Mouse (Mus musculus) fibroblast of lung, adult 2 months (primary cell): Measurements from ENCODE around the gene Magohb.
"Not testable (repeated sequence)": the region's sequence is repeated elsewhere in the genome, so short reads cannot be mapped to it uniquely, and the experiment has no call there.

Experiments used
- DNase-seq: peaks from one replicate; pipeline ENCODE4 v3.0.0-alpha.2; 2011; ENCODE audit warnings: low read depth

The Magohb gene

DNA sequence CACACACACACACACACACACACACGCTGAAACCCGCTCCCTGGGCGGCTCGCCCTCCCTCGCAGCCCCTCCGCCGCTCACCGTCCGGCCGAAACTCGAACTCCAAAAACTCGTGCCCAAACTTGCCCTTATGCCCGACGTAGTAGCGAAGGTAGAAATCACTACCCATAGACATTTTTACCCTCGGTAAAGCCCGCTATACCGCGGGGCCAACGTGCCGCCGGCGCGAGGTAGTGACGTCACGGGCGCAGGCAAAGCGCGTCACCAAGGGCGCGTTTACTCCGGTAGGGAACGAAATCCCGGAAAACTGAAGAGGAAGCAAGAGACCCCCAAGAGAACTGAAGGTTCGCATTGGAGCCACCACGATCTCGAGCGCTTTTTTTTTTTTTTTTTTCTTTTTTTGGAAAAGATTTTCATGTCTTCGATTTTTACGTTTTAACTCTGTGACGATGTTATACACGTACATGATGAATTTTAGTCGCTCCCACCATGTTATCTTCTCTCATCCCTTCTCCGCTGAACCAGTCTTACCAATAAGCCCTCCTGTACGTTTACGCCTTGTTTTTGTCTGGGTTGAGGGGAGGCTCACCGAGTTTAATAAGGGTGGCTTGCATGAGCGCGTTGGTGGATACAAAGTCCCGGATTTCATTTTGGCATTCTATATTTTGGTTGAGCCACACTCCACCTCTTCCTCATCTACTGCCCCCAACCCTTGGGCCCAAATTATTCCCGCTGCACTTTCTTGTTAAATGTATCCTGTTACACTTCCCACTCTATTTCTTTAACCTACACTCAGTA is at the start of gene Magohb:
Gene Magohb (minus strand): TSS at position 254 of the 798 bp plus-strand sequence.
- peak; percentile 34 for DNase-seq

DNA sequence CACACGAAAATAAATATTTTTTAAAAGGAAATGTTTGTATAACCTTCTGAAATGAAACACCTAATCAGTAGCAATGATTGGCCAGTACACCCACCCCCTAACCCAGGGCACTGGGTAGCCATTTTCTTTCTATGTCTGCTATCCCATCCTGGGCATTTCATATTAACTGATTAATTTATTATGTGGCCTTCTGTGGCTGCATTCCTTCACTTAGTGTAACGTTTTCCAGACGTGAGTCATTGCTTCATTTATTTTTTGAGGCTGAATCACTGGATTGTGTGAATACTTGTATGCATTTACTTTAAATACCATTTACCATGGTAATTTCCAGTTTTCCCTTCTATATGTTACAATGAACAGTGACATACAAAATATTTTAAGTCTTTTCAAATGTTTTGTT is 47.0 kb upstream of the Magohb start:
- no peak for DNase-seq

DNA sequence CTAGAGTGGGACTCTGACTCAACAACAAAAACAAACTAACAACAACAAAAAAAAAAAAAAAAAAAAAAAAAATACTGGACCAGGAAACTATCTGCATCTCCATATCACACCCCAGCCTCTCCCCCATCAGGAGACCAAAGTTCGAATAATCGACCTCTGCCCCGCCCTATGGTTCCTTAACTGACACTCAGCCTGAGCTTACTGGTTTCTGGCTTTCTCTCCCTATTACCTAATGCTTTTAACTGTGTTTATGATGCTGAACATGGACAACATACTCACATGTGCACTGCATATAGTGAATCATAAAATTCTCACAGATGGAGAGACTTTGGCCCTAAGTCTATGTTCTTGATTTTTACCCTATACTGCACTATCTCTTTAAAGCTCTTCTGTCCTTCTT is 46.3 kb upstream of the Magohb start:
- DNase-seq: no peak

- DNase-seq: no peak
Observed at GRCm38 (mm10) chr6:131338787-131339186, 45.7 kb upstream of the Magohb start.

GRCm38 (mm10) chr6:131327076-131327475 is 34.0 kb upstream of the Magohb start:
- DNase-seq: no peak

- DNase-seq: no peak
Observed at GRCm38 (mm10) chr6:131321854-131322639, 29.0 kb upstream of the Magohb start.

- no peak for DNase-seq
Observed at GRCm38 (mm10) chr6:131316155-131317101, 23.4 kb upstream of the Magohb start.

DNA sequence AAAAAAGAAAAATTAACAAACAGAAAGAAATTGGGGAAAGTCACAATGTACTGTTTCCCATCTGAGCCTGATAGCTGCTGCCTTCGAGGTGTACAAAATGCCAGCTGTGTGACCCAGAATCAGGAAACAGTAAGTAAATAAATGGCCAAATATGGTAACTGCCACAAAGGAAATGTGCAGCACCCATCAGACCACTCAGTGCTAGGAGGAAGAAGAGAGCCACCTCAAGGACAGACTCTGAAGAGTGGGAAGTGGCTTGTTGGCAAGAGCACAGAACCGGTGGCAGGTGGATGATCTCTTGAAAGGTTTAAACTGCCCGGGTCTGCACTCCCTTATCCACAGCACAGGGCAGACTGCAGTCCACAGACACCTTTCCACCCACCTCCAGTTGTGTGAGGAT is 15.0 kb upstream of the Magohb start:
- DNase-seq: no peak

- DNase-seq: no peak
Observed at GRCm38 (mm10) chr6:131304776-131305175, 11.7 kb upstream of the Magohb start.

GRCm38 (mm10) chr6:131298531-131298930 is 5.5 kb upstream of the Magohb start:
- peak; percentile 39 for DNase-seq

- no peak for DNase-seq
Observed at GRCm38 (mm10) chr6:131294435-131295112, 1.5 kb upstream of the Magohb start.

GRCm38 (mm10) chr6:131293916-131294315 is 872 bp upstream of the Magohb start:
- no peak for DNase-seq

DNA sequence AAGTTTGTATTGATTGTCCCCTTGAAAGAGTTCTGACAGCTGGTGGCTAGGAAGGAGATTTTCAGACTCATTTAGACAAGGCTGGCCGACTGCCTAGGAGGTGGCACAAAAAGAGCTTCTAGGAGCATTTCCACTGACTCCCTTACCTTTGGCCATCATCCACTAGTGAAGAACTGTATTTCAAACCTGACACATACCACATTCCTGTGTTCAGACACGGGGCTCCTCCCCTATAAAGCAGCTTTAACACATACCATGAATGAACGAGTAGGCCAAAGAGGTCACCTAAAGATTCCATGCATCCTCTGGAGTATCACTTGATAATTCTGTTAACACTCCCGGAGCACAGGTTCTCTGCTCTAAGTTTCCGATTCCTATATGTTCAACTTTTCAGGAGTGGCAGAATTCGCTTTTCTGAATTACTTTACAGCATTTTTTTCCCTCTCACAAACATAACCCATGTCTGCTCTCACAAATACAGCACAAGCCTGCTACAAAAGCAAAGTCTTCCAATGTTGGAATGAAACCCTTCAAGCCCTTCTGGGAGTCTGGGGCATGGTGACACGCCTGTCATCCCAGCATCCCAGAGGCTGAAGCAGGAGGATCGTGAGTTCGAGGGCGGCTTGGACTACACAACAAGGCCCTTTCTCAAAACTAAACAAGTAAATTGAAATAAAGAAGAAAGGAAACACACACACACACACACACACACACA is 611 bp downstream of the Magohb start:
- no peak for DNase-seq

GRCm38 (mm10) chr6:131290430-131290829 is 2.6 kb downstream of the Magohb start:
- DNase-seq: no peak

- not testable (repeated sequence) for DNase-seq
Observed at GRCm38 (mm10) chr6:131278160-131278559, 14.9 kb downstream of the Magohb start.

DNA sequence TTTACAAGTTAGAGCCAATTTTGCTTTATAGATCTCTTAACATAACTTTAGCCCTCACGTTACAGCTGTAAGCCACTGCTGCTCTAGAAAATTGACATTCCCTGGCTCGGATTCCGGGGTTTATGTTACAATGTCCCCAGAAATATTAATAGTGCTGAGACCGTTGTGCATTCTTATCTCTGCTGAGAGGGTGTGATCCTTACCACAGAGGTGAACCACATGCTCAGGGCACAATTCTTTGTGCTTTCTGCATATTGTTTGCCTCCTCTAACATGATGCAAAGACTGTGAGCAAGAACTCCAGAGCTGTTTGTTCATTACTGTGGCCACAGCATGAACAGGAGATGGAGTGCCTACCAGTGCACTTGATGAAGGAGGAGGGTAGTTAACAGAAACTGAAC is 16.4 kb downstream of the Magohb start:
- no peak for DNase-seq

GRCm38 (mm10) chr6:131272311-131272710 is 20.7 kb downstream of the Magohb start:
- DNase-seq: no peak

DNA sequence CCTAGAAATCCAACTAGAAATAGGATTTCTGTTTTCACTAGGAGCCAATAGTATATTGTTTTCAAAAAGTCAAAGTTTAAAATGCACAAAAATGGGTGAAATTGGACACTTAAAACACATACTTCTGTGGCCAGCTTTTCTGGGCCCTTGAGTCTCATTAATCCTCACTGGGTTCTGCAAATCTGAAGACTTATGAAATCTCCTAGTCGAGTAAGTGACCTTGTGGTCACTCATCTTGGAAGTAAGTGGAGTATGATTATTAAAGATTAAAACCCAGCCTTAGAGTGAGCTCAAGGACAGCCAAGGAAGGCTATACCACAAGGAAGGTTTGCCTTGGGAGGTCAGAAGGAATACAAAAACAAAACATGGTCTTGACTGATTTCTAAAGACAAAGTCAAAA is 22.7 kb downstream of the Magohb start:
- no peak for DNase-seq

GRCm38 (mm10) chr6:131269599-131269998 is 23.4 kb downstream of the Magohb start:
- no peak for DNase-seq

DNA sequence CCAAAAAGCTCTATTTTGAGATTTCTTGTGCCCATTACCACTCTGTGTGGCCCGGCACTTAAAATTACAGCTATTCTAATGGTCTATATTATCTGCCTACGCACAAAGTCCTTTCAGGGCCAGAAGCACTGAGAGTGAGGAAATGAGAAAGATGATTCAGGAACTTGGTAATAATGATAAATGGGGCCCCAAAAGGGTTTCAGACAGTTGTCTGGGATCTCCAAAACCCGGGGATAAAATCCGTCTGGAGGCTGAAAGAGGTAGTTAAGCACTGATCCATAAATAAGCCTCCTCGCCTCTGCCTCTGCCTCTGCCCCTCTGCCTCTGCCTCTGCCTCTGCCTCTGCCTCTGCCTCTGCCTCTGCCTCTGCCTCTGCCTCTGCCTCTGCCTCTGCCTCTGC is 28.9 kb downstream of the Magohb start:
- no peak for DNase-seq

DNA sequence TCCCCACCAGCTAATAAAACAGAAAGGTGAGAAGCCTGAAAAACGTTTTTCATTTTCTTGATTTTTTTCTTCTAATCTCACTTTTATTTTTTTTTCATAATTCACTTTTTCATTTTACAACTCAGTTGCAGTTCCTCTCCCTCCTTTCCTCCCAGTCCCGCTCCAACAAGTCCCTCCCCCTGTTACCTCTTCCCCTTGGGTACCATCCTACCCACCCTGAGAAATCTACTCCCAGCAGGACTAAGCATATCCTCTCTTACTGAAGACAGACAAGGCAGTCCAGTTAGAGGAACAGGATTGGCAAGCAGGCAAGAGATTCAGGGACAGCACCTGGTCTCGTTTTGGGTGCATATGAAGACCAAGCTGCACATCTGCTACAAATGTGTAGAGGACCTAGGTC is 30.3 kb downstream of the Magohb start:
- no peak for DNase-seq
